Mouse (Mus musculus) right cerebral cortex, postnatal 25 days (tissue): ENCODE data around the gene Gapt.

Experiments used
- DNase-seq: peaks from one replicate; pipeline ENCODE4 v3.0.0; 2022

Gene Gapt

GRCm38 (mm10) chr13:110342602-110343001 is 14.4 kb downstream of the Gapt start:
- DNase-seq: no peak

GRCm38 (mm10) chr13:110332958-110333597 is 23.9 kb downstream of the Gapt start:
- DNase-seq: no peak

- DNase-seq: no peak
These were observed 38.3 kb downstream of the Gapt start for GRCm38 (mm10) chr13:110318746-110319145.

GRCm38 (mm10) chr13:110307188-110307587 is 49.8 kb downstream of the Gapt start:
- DNase-seq: no peak
